Mouse (Mus musculus): ENCODE data around the gene B3gnt6.

The B3gnt6 gene

GRCm38 (mm10) chr7:98149802-98150201 is 49.5 kb downstream of the B3gnt6 start:
- DNase-seq (ENCODE audit: inconsistent ontology term) = no peak

DNA sequence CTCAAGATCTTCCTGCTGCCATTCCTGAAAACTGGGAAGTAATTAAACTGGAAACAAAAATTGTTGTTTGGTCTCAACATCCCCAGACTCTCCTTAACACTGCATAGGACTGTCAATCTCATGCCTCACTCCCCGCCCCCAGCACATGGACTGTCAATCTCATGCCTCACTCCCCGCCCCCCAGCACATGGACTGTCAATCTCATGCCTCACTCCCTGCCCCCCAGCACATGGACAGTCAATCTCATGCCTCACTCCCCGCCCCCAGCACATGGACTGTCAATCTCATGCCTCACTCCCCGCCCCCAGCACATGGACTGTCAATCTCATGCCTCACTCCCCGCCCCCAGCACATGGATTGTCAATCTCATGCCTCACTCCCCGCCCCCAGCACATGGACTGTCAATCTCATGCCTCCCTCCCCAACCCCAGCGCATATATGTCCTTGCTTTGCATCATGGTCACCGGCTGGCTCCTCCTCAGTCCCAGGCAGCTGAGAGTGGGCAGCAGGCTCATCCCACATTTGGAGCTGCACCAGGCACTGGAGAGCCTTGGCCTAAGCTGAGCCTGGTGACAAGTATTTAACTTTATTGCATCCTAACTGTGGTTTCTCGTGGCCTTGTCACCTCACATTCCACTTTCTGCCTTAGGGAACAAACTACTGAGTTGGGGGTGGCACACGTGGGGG is 50.4 kb downstream of the B3gnt6 start:
- no peak for DNase-seq (ENCODE audit: inconsistent ontology term)

GRCm38 (mm10) chr7:98147766-98148165 is 51.5 kb downstream of the B3gnt6 start:
- DNase-seq (ENCODE audit: inconsistent ontology term) = no peak

GRCm38 (mm10) chr7:98146447-98146845 is 52.8 kb downstream of the B3gnt6 start:
- no peak for DNase-seq (ENCODE audit: inconsistent ontology term)

GRCm38 (mm10) chr7:98145842-98146446 is 53.3 kb downstream of the B3gnt6 start:
- DNase-seq (ENCODE audit: inconsistent ontology term) = peak; percentile 65

DNA sequence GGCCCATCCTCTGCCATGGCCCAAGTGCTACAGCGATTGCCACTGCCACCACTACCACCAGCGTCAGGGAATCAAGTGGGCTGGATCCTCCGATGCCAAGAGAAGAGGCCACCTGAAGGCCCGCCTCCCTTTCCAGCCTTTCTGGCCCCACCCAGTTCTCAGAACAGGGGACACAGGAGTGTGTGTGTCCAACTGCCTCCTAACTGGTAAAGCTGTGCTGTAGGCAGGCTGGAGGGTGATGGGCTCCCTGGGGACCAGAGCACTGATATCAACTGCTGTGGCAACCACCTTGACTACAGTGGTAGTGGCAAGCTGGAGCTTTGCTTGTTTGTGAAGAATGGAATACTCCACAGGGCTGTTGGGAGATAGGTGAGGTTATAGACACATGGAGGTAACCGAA is 53.9 kb downstream of the B3gnt6 start, which contains the start of gene Omp:
TSS of gene Omp (minus strand) at position 101 of the 400 bp plus-strand sequence.
- no peak for DNase-seq (ENCODE audit: inconsistent ontology term)

GRCm38 (mm10) chr7:98142648-98143047 is 56.6 kb downstream of the B3gnt6 start:
- DNase-seq (ENCODE audit: inconsistent ontology term) = no peak

Data from Muller cell, postnatal 12 days (primary cell).